Mouse (Mus musculus) hindbrain, embryonic 12.5 days (tissue): Measurements from ENCODE around the gene Spag5. TPM values are rescaled to one million over a fixed set of nuclear protein-coding genes. Genes with fewer than 3 reads are reported as not detected.
"Not testable (repeated sequence)": the region's sequence is repeated elsewhere in the genome, so short reads cannot be mapped to it uniquely, and the experiment has no call there.

Experiments used
- ATAC-seq: fragments of 200-750 bp; cut with Nextera tagmentation; 2 replicates; pipeline ENCODE4 v1.8.0; 2017; ENCODE audit warnings: moderate TSS enrichment; ENCODE audit not compliant: low FRiP score
- H3K27ac ChIP-seq: fragments of 300-500 bp; sonication (generic); 2 replicates; pipeline ENCODE4 v1.5.1; 2016; ENCODE audit warnings: mild to moderate bottlenecking
- H3K27me3 ChIP-seq: fragments of 300-500 bp; sonication (generic); 2 replicates; pipeline ENCODE4 v1.6.1; 2016; ENCODE audit warnings: mild to moderate bottlenecking
- H3K36me3 ChIP-seq: fragments of 300-500 bp; sonication (generic); 2 replicates; pipeline ENCODE4 v1.6.1; 2016; ENCODE audit warnings: mild to moderate bottlenecking
- H3K4me1 ChIP-seq: fragments of 300-500 bp; sonication (generic); 2 replicates; pipeline ENCODE4 v1.6.1; 2016
- H3K4me2 ChIP-seq: fragments of 300-500 bp; sonication (generic); replicated peaks from 2 replicates; pipeline ENCODE4 v1.6.1; 2016; ENCODE audit warnings: mild to moderate bottlenecking
- H3K4me3 ChIP-seq: fragments of 300-500 bp; sonication (generic); 2 replicates; pipeline ENCODE4 v1.5.1; 2016; ENCODE audit warnings: mild to moderate bottlenecking
- H3K9ac ChIP-seq: fragments of 300-500 bp; sonication (generic); 2 replicates; pipeline ENCODE4 v1.6.1; 2016; ENCODE audit warnings: mild to moderate bottlenecking, moderate library complexity
- H3K9me3 ChIP-seq: fragments of 300-500 bp; sonication (generic); replicated peaks from 2 replicates; pipeline ENCODE4 v1.6.1; 2016; ENCODE audit warnings: mild to moderate bottlenecking
- WGBS: fragments of 180-500 bp; shearing (Covaris S2); methylation state at CpG from one replicate; pipeline ENCODE4 v1.1.7; 2016; 5-methylcytosine and 5-hydroxymethylcytosine counted together
- polyA plus RNA-seq: library from polyadenylated mRNA; unstranded; fragments of >200 nt; fragmentation: Nextera tagmentation; extraction: Ambion mirVana; gene quantifications from 2 replicates; pipeline ENCODE4 v1.2.1, GENCODE M21; 2016

Gene Spag5
- 29.4 and 35.9 TPM in 2 replicates for polyA plus RNA-seq

DNA sequence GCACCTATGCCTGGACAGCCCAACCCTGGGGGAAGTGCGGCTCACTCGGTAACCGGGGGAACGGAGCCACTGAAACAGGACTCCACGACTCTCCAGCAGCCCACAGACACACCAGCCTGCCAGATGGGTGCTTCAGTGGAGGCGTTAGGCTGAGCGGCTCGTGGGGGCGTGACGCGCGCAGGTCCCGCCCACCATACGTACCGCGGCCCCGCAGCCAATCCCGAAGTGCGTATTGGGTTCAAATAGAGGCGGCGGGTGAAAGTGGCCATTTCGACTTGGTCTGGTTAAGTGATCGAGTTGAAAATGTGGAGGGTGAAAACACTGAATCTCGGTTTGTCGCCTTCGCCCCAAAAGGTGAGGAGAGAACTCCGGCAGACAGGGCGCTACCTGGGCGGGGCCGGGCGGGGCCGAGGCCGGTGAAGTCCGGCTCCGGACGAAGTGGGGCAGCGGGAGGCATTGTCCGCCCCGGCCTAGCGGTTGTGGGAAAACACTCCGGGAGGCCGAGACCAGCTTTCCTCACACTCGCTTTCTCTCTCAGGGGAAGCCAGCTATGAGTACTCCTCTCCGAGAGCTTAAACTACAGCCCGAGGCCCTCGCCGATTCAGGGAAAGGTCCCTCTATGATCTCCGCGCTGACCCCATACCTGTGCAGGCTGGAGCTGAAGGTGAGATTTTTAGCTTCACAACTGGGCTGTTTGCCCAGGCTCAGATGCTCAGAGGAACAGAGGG is at the start of gene Spag5:
Gene Spag5 (plus strand): TSS at position 173 of the 728 bp plus-strand sequence.
- Histone ChIP-seq H3K4me1 (peaks cover 8% of the 10 kb centered on the region), H3K9me3 (no peaks in the 10 kb centered on the region), H3K36me3 (peaks cover 18% of the 10 kb centered on the region), H3K9ac (peak within 1 kb of the TSS; percentile 66), H3K4me3 (peak within 1 kb of the TSS; percentile 73), H3K4me2 (peak within 1 kb of the TSS; percentile 93), H3K27ac (no peak within 1 kb of the TSS; the same call in 1 of the 2 replicates), H3K27me3 (no peaks in the 10 kb centered on the region)
- under 1% methylated on average over 49 of the region's 49 CpGs for WGBS
- peak; percentile 100 for ATAC-seq

DNA sequence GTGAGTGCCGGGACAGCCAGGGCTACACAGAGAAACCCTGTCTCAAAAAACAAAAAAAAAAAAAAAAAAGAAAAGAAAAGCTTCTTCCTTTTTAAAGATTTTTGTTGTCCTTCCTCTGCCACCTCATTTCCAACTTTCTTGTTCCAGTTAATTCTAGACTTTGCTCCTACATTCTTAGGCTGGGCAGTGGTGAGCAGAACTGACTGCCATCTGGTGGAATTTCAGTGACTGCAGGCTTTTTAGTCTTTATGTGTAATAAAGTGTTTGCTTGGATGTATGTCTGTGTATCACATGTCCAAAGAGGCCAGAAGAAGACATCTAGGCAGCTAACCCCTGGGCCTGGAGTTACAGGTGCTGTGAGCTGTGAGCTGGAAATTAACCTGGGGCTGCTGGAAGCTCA is 44.7 kb upstream of the Spag5 start:
- H3K36me3 ChIP-seq = peaks cover 31% of the 10 kb centered on the region
- H3K4me3 ChIP-seq = no peak overlapping the region
- no peak overlapping the region for H3K27ac ChIP-seq
- WGBS = 100% methylated on average over 1 of the region's 1 CpGs
- no peaks in the 10 kb centered on the region for H3K4me1 ChIP-seq
- H3K9ac ChIP-seq = no peak overlapping the region
- ATAC-seq = no peak
- peaks cover 14% of the 10 kb centered on the region for H3K27me3 ChIP-seq
- no peaks in the 10 kb centered on the region for H3K9me3 ChIP-seq
- no peak overlapping the region for H3K4me2 ChIP-seq

DNA sequence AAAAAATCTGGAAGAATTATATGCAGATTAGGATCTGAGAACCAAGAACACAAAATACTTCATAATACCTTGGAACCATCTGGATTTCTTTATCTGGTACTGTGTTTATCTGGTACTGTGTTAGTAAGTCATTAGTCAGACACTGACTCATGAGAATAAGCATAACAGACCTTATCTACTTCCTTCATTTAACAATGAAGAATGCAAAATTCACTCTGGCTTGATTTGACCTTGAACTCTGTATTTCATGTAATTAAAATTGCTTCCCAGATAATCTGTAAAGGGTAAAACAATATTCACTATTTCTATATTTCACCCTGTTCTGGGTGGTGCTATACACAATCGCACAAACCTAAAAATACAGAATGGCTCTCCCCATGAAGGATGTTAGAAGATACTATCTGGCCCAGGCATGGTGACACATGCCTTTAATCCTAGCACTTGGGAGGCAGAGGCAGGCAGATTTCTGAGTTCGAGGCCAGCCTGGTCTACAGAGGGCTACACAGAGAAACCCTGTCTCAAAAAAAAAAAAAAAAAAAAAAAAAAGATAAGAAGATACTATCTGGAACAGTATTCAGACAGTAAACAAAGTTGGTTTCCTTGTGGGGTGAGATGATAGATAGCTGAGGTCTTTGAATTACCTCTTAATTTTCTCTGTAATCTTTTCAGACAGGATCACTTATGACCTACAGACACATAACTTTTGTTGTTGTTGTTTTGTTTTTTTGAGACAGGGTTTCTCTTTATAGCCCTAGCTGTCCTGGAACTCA is 40.7 kb upstream of the Spag5 start:
- Histone ChIP-seq H3K4me2 (peak overlapping the region; percentile 72), H3K27me3 (peaks cover 14% of the 10 kb centered on the region), H3K27ac (no peak overlapping the region), H3K9ac (no peak overlapping the region), H3K4me3 (peak overlapping the region; percentile 86), H3K4me1 (peaks cover 6% of the 10 kb centered on the region), H3K36me3 (peaks cover 21% of the 10 kb centered on the region), H3K9me3 (no peaks in the 10 kb centered on the region)
- no peak for ATAC-seq
- 98% methylated on average over 2 of the region's 2 CpGs for WGBS

DNA sequence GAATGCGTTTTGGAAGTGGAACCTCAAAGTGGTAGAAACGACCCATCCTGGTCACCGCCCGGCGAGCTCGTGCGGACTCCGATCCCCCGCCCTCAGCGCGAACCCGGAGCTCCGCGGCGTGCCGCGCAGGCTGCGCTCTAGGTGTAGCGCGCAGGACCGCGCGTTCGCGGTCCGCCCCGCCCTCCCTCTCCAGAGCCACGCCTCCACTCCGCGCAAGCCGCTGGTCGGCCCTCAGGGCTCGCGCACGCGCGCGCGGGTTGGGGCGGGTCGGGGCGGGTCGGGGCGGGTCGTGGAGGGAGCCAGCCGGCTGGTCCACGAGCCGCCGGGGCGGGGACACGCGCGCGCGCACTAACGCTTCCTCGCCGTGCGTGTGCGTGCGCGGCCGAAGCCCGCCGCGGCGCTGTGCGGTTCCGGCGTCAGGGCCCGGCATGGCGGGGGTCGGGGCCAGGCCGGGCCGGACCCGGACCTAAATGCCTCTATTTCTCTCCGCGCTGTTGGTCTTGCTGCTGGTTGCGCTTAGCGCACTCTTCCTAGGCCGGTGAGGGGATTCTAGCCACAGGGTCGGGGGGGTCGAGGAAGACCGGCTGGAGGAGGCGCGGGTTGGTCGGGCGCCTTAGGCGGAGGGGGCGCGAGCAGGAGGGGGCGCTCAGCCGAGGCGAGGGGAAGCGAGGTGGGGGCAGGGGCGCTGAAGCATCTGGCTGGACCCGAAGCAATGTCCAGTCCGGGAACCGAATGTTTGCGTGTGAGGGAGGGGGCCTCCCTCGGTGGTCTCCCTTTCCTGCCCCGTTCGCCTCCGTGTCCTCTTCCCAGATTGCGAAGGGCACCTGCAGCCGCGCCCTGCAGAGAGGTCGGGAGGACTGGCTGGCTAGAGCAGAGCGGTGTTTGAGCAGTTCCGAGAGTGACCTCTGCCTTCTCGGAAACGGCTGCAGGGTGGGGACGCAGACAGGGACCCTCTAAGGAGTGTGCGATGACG is 39.7 kb upstream of the Spag5 start, which contains the start of gene 2610507B11Rik:
Gene 2610507B11Rik (plus strand): TSS at position 373 of the 973 bp plus-strand sequence.
- peak; percentile 97 for ATAC-seq
- H3K36me3 ChIP-seq = peaks cover 29% of the 10 kb centered on the region
- H3K4me3 ChIP-seq = peak within 1 kb of the TSS; percentile 86
- H3K4me2 ChIP-seq = peak within 1 kb of the TSS; percentile 72
- H3K27ac ChIP-seq = peak within 1 kb of the TSS; percentile 88
- H3K27me3 ChIP-seq = peaks cover 14% of the 10 kb centered on the region
- H3K4me1 ChIP-seq = peaks cover 6% of the 10 kb centered on the region
- WGBS = under 1% methylated on average over 88 of the region's 115 CpGs
- H3K9ac ChIP-seq = peak within 1 kb of the TSS; percentile 80
- H3K9me3 ChIP-seq = no peaks in the 10 kb centered on the region

DNA sequence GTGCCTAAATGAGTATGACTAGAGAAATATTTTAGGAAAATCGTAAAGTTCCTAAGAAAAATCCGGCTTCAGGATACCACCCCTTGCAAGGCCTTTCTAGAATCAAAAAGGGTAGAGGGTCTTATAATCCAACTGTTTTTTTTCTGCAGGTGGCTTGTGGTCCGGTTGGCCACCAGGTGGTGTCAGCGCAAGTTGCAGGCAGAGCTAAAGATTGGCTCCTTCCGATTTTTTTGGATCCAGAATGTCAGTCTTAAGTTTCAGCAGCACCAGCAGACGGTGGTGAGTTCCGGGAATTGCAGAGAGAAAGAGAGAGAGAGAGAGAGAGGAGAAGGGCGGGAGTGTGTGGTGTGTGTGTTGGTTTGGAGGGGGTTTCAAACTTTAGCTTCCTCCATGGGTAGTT is 38.8 kb upstream of the Spag5 start:
- Histone ChIP-seq H3K4me3 (peak overlapping the region; percentile 86), H3K9ac (no peak overlapping the region), H3K4me2 (peak overlapping the region; percentile 72), H3K36me3 (peaks cover 37% of the 10 kb centered on the region), H3K27ac (no peak overlapping the region), H3K9me3 (no peaks in the 10 kb centered on the region), H3K4me1 (peaks cover 6% of the 10 kb centered on the region), H3K27me3 (peaks cover 14% of the 10 kb centered on the region)
- no peak for ATAC-seq
- 7% methylated on average over 8 of the region's 8 CpGs for WGBS

DNA sequence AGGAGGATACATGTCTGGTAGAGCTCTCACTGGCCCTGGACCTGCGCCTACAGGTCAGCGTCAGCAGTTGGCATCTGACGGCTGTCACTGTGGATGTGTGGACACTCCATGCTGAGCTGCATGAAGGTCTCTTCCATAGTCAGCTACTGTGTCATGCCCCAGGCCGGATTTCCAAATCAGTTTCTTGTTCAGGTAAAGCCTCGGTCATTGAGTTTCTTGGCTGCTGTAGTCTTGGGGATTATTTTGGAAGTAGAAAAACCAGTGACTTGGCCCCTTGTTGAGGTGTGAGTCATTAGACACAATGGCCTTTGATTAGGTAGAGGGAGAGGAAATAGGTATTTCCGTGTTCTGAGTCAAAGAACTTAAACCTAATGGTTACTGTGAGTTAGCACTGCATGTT is 35.8 kb upstream of the Spag5 start:
- no peaks in the 10 kb centered on the region for H3K27me3 ChIP-seq
- ATAC-seq = no peak

DNA sequence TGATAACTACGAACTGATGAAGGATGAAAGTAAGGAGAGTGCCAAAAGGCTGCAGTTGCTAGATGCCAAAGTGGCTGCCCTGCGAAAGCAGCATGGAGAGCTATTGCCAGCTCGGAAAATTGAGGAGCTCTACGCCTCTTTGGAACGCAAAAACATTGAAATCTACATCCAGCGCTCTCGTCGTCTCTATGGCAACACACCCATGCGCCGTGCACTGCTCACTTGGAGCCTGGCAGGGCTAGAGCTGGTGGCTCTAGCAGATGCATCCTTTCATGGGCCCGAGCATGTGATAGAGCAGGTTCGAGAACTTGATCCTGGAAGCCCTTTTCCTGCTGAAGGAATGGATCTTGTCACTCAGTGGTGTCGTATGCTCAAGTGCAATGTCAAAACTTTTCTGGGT is 29.3 kb upstream of the Spag5 start:
- Histone ChIP-seq H3K36me3 (peaks cover 93% of the 10 kb centered on the region), H3K4me3 (no peak overlapping the region), H3K4me1 (no peaks in the 10 kb centered on the region), H3K4me2 (no peak overlapping the region), H3K9ac (no peak overlapping the region), H3K27ac (no peak overlapping the region), H3K9me3 (no peaks in the 10 kb centered on the region), H3K27me3 (no peaks in the 10 kb centered on the region)
- WGBS = 89% methylated on average over 13 of the region's 13 CpGs
- ATAC-seq = no peak

More for the DNA sequence above, 35.8 kb upstream of the Spag5 start:
- no peaks in the 10 kb centered on the region for H3K9me3 ChIP-seq
- H3K36me3 ChIP-seq = peaks cover 63% of the 10 kb centered on the region
- no peak overlapping the region for H3K4me2 ChIP-seq
- no peak overlapping the region for H3K27ac ChIP-seq
- peaks cover 6% of the 10 kb centered on the region for H3K4me1 ChIP-seq
- no peak overlapping the region for H3K9ac ChIP-seq
- WGBS = 94% methylated on average over 6 of the region's 6 CpGs
- H3K4me3 ChIP-seq = no peak overlapping the region

DNA sequence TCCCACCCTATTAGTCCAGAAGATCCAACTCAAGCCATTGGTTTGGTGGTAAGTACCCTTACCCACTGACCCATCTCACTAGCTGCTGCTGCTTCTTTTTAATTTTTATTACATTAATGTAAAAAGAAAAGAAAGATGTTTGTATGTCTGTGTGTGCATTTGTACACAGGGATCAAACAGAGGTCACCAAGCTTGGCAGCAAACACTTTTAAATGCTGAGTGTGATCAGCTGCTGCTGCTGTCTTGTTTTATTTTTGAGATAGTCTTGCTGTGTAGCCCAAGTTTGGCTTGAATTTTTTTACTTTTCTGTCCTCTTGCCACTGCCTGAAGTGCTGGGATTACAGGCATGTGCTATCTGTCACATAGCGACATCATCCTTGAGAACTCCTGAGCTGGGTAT is 25.7 kb upstream of the Spag5 start:
- no peak overlapping the region for H3K27ac ChIP-seq
- no peak for ATAC-seq
- no peaks in the 10 kb centered on the region for H3K4me1 ChIP-seq
- no peak overlapping the region for H3K4me2 ChIP-seq
- no peak overlapping the region for H3K9ac ChIP-seq
- no peak overlapping the region for H3K4me3 ChIP-seq
- WGBS = 91% methylated on average over 1 of the region's 1 CpGs
- peaks cover 96% of the 10 kb centered on the region for H3K36me3 ChIP-seq
- H3K9me3 ChIP-seq = no peaks in the 10 kb centered on the region
- H3K27me3 ChIP-seq = no peaks in the 10 kb centered on the region

DNA sequence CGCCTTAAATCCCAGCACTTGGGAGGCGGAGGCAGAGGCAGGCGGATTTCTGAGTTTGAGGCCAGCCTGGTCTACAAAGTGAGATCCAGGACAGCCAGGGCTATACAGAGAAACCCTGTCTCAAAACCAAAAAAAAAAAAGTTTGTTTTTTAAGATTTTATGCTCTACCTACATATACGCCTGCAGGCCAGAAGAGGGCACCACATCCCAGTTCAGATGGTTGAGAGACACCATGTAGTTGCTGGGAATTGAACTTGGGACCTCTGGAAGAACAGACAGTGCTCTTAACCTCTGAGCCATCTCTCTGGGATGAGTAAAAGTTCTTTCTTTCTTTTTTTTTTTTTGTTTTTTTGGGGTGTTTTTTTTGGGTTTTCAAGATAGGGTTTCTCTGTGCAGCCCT is 25.2 kb upstream of the Spag5 start:
- peaks cover 96% of the 10 kb centered on the region for H3K36me3 ChIP-seq
- not testable (repeated sequence) for H3K4me2 ChIP-seq, ATAC-seq, H3K9me3 ChIP-seq, H3K27me3 ChIP-seq, H3K9ac ChIP-seq, H3K27ac ChIP-seq, H3K4me1 ChIP-seq, H3K4me3 ChIP-seq
- 96% methylated on average over 4 of the region's 4 CpGs for WGBS

DNA sequence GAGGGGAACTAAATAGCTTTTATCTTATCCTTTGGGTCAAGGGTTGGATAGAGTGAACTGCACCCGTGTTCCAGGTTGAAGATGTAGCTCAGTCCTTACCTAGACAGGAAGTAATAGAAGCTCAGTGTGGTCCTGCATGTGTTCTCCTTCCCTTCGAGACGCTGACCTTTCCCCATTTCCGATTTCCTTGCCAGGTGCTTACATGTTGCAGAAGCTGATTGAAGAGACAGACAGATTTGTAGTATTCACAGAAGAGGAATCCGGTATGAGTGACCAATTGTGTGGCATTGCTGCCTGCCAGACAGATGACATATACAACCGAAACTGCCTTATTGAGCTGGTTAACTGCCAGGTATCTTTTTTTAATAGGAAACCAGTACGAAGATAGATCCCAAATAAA is 22.5 kb upstream of the Spag5 start:
- no peaks in the 10 kb centered on the region for H3K27me3 ChIP-seq
- no peaks in the 10 kb centered on the region for H3K9me3 ChIP-seq
- H3K4me2 ChIP-seq = no peak overlapping the region
- no peaks in the 10 kb centered on the region for H3K4me1 ChIP-seq
- no peak overlapping the region for H3K9ac ChIP-seq
- no peak overlapping the region for H3K4me3 ChIP-seq
- WGBS = 93% methylated on average over 7 of the region's 7 CpGs
- no peak overlapping the region for H3K27ac ChIP-seq
- H3K36me3 ChIP-seq = peaks cover 94% of the 10 kb centered on the region
- no peak for ATAC-seq

DNA sequence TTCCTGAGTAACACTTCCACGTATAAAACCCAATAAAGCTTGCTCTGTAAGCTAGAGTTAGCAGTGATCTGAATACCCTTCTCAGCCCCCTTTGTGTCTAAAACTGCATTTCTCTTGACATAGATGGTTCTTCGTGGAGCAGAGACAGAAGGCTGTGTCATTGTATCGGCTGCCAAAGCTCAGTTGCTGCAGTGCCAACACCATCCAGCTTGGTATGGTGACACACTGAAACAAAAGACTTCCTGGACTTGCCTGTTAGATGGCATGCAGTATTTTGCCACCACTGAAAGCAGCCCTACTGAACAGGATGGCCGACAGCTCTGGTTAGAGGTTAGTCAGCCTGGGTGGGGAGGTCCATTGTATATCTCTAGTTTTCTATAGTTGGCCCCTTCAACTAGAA is 21.7 kb upstream of the Spag5 start:
- no peak overlapping the region for H3K27ac ChIP-seq
- H3K4me2 ChIP-seq = no peak overlapping the region
- H3K4me3 ChIP-seq = no peak overlapping the region
- no peak for ATAC-seq
- H3K36me3 ChIP-seq = peaks cover 94% of the 10 kb centered on the region
- no peaks in the 10 kb centered on the region for H3K9me3 ChIP-seq
- no peak overlapping the region for H3K9ac ChIP-seq
- WGBS = 91% methylated on average over 4 of the region's 4 CpGs
- H3K4me1 ChIP-seq = no peaks in the 10 kb centered on the region
- H3K27me3 ChIP-seq = no peaks in the 10 kb centered on the region
